Mouse (Mus musculus): ENCODE measurements around the gene Tdgf1.

DNA sequence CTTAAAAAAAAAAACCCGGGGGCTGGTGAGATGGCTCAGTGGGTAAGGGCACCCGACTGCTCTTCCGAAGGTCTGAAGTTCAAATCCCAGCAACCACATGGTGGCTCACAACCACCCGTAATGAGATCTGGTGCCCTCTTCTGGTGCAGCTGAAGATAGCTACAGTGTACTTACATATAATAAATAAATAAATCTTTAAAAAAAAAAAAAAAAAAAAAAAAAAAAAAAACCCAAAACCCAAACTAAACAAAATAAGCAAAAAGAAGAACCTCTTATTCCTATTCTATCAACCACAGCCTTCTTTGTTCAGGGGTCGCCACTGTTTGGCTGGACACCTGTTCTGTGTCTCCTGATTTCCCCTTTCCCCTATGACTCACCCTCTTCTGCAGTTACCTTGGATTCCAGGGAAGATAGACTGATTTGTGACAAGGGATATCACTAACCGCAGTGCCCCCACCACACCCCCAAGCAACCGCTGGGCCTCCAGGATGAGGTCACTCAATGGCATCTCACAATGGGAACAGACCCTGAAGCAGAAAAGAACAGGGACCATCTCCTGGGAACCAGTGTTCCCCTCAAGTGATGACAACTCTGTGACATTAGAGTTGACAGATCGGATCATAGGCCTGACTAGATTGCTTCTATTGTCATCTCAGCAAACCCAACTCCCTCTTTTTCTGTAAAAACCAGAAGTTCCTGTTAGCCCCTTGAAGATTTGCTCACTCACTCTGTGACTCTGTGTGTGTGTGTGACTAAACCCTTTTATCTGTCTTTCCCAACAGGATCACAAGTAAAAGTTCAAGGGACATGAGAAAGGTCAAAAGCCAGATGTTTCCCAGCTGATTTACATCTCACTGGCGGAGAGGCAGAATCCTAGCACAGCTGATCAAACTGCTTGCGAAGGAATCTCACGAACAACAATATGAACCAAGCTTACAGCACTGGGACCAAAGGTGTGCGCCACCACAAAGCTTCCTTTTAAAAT lies 8.2 kb downstream of the Tdgf1 start:
- TF ChIP-seq MYC (IDR thresholded peaks at IDR 0.05; ENCODE audit: low read depth, low read length) (no peak), ZC3H11A (IDR thresholded peaks at IDR 0.05; ENCODE audit: low read depth, low read length) (no peak), KAT2A (conservative IDR thresholded peaks at IDR 0.05; ENCODE audit: low read depth, low read length) (no peak), TAL1 (IDR thresholded peaks at IDR 0.05; ENCODE audit: low read length) (no peak), MAFK (IDR thresholded peaks at IDR 0.05; ENCODE audit: borderline replicate concordance, low read depth, low read length) (no peak), POLR2A (IDR thresholded peaks at IDR 0.05; ENCODE audit: control insufficient read depth in 1 of 2, insufficient read depth in 1 of 2, low read depth in 1 of 2, low read length in 2 of 2, poor library complexity in 1 of 2) (no peak), CTCF (IDR thresholded peaks at IDR 0.05 in 2 of 3, conservative IDR thresholded peaks at IDR 0.05 in 1 of 3; ENCODE audit: control insufficient read depth in 1 of 3, insufficient read depth in 1 of 3, low read depth in 2 of 3, low read length in 3 of 3, poor library complexity in 1 of 3, severe bottlenecking in 1 of 3) (no peak), EP300 (IDR thresholded peaks at IDR 0.05; ENCODE audit: low read depth in 1 of 2, low read length in 2 of 2) (no peak), RCOR1 (IDR thresholded peaks at IDR 0.05; ENCODE audit: low read depth, low read length) (no peak), HCFC1 (IDR thresholded peaks at IDR 0.05; ENCODE audit: low read depth, low read length) (no peak)

Data from MEL (cell line).